In the genomic region with DNA sequence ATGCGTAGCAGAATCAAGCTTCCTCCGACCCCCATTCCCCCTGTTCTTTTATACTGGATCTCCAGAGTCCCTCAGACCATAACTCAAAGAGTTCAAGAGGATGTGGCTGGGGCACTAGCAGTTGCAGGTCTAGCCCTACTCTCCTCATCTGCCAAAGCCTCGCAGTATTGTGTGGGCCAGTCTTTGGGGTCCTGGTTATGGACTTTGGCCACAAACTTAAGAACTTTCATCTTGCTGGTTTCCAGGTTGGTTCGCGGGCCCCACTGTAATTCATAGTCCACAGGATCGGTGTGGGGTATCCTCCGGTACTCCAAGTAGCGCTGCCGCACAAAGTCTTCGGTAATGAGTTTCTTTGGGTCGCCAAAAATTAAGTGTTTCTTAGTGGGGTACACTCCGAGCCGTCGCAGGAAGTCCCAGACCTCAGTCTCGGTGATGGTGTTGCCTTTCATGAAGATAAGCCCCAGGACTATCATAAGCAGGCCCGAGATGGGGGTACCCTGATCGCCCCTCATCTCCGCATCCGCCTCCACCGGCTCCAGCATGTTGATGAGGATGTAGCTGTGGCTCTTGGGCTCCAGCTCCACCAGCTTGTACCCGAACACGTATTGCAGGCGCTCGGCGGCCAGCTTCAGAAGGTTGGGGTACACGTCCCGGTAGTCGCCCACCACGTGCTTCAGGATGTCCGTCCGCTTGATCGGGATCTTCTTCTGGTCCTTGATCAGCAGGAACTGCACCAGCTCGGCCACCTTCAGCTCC, we compare ENCODE assay signal across 8 mouse cellular contexts. TPM values are rescaled to one million over a fixed set of nuclear protein-coding genes. Genes with fewer than 3 reads are reported as not detected.
DNase-seq lines count a peak whose midpoint lies in the region; ATAC-seq and TF ChIP-seq lines count a peak whose summit lies in the region.

No protein-coding gene starts in this region.

- 2% methylated on average over 33 of the region's 33 CpGs for WGBS in heart, postnatal 0 days

- H3K4me2 ChIP-seq in heart, postnatal 0 days (ENCODE audit: low read depth, low read length) = peak overlapping the region; percentile 79

- intact Hi-C loops in left cerebral cortex, adult 2 months (cut with DNase I) = loop anchor here (2.0 to 5.0 kb wide), 2 partner anchors 31 to 95 kb away; no protein-coding TSS in a partner anchor

- peaks cover 6% of the 10 kb centered on the region for H3K4me1 ChIP-seq in brown adipose tissue, adult 24 weeks (ENCODE audit: control insufficient read depth, insufficient read depth, insufficient read length, low read length)
- H3K4me1 ChIP-seq in heart, postnatal 0 days (ENCODE audit: control insufficient read depth, insufficient read depth) = peaks cover 11% of the 10 kb centered on the region
- H3K4me1 ChIP-seq in megakaryocyte, embryonic 14.5 days = peaks cover 32% of the 10 kb centered on the region

- no peak for TF ChIP-seq CTCF in left cerebral cortex, adult 2 months (IDR thresholded peaks at IDR 0.05)
- no peak for TF ChIP-seq CTCF in heart, postnatal 0 days (IDR thresholded peaks at IDR 0.05; ENCODE audit: low read depth)

- peak overlapping the region; percentile 87 for H3K9ac ChIP-seq in heart, postnatal 0 days (replicated peaks; ENCODE audit: low read depth, low read length)

- peak overlapping the region; percentile 83 for H3K4me3 ChIP-seq in left cerebral cortex, adult 2 months
- H3K4me3 ChIP-seq in brown adipose tissue, adult 24 weeks (ENCODE audit: insufficient read depth, low read depth, low read length) = peak overlapping the region; percentile 96
- H3K4me3 ChIP-seq in heart, postnatal 0 days (ENCODE audit: low read depth, low read length) = peak overlapping the region; percentile 85
- H3K4me3 ChIP-seq in megakaryocyte, embryonic 14.5 days (replicated peaks) = peak overlapping the region; percentile 99

- H3K36me3 ChIP-seq in heart, postnatal 0 days (replicated peaks; ENCODE audit: control insufficient read depth, insufficient read depth, low read length) = no peaks in the 10 kb centered on the region
- H3K36me3 ChIP-seq in megakaryocyte, embryonic 14.5 days (replicated peaks; ENCODE audit: low read length) = peaks cover 6% of the 10 kb centered on the region

- peak overlapping the region; percentile 96 for H3K27ac ChIP-seq in left cerebral cortex, adult 2 months
- H3K27ac ChIP-seq in brown adipose tissue, adult 24 weeks (replicated peaks; ENCODE audit: low read depth, low read length) = peak overlapping the region; percentile 71
- H3K27ac ChIP-seq in heart, postnatal 0 days (ENCODE audit: low read depth) = peak overlapping the region; percentile 93

- peak; percentile 24; the same call in 1 of the 2 replicates for ATAC-seq in heart, postnatal 0 days (ENCODE audit: insufficient read depth, low read depth)

- DNase-seq in left cerebral cortex, adult 2 months (ENCODE audit: extremely low spot score in 1 of 2, low spot score in 2 of 2) = no peak
- DNase-seq in left cerebral cortex, adult 11 months (ENCODE audit: low spot score) = no peak
- DNase-seq in heart, postnatal 0 days (ENCODE audit: low spot score) = no peak
- DNase-seq in ovary, postnatal 10 days (ENCODE audit: low spot score) = no peak
- DNase-seq in adrenal gland, postnatal 4 days (ENCODE audit: low spot score in 2 of 2) = no peak
- no peak for DNase-seq in thymus, postnatal 14 days

- no peaks in the 10 kb centered on the region for H3K27me3 ChIP-seq in heart, postnatal 0 days (ENCODE audit: control insufficient read depth, insufficient read depth, low read length)
- peaks cover 3% of the 10 kb centered on the region for H3K27me3 ChIP-seq in megakaryocyte, embryonic 14.5 days (replicated peaks)

- H3K9me3 ChIP-seq in heart, postnatal 0 days (replicated peaks; ENCODE audit: control insufficient read depth, low read length) = no peaks in the 10 kb centered on the region
- no peaks in the 10 kb centered on the region for H3K9me3 ChIP-seq in megakaryocyte, embryonic 14.5 days

- no peak for TF ChIP-seq EP300 in heart, postnatal 0 days (IDR thresholded peaks at IDR 0.05; ENCODE audit: low read depth)

RNA-seq across cellular contexts. Expression of a gene that starts 0.6 kb away (rescaled TPM):
- 10 to 100 TPM; 12.2 to 13.1 TPM for total RNA-seq in left cerebral cortex, adult 2 months (2021)
- 2.5 and 2.9 TPM in 2 replicates for polyA plus RNA-seq in brown adipose tissue, adult 24 weeks (2012; ENCODE audit: insufficient read depth, insufficient read length, missing spikeins)
- 9.7 and 11.4 TPM in 2 replicates for total RNA-seq in heart, postnatal 0 days (2014; rRNA removed; ENCODE audit: low replicate concordance)
- polyA plus RNA-seq in heart, postnatal 0 days (2015; fragmentation: Nextera tagmentation; extraction: Ambion mirVana) = 6.6 and 6.7 TPM in 2 replicates
- 2.8 and 7.6 TPM in 2 replicates for polyA plus RNA-seq in megakaryocyte, embryonic 14.5 days (2012; ENCODE audit: insufficient read depth, low replicate concordance)
- total RNA-seq in adrenal gland, postnatal 4 days (2021) = 10 to 100 TPM; 10.8 to 10.9 TPM
